Mouse (Mus musculus): ENCODE results near the gene Cyp2c23. TPM values are rescaled to one million over a fixed set of nuclear protein-coding genes. Genes with fewer than 3 reads are reported as not detected.
A peak's percentile ranks its signal among the peaks of the same experiment; 100 is the strongest.

Gene Cyp2c23
- polyA plus RNA-seq (2015; fragmentation: Nextera tagmentation; extraction: Ambion mirVana) = 40.0 and 44.5 TPM in 2 replicates

DNA sequence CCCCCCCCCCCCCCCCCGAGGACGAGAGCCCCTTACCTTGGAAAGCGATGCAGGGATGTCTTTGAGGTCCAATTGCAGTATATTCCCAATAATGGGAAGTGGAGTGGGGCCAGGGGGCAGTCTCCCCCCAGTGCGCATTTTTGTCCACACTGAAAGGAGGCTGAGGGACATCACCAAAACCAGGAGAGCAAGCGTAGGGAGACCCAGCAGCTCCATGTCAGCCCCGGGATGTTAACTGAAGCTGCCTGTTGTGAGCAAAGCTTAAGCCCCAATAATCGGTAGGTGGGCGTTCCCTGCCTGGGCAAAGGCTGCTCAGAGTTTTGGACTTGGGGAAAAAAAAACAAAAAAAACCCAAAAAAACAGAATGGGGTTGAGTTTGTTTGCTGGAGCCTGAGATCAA is at the start of gene Cyp2c23:
Gene Cyp2c23 (minus strand): TSS at position 237 of the 400 bp plus-strand sequence.
- Histone ChIP-seq H3K36me3 (ENCODE audit: control insufficient read depth, insufficient read depth) (no peaks in the 10 kb centered on the region), H3K9ac (ENCODE audit: low read depth, low read length) (no peak within 1 kb of the TSS), H3K4me2 (ENCODE audit: low read depth, low read length) (0 out of 2 replicates have a peak within 1 kb of the TSS, but pooled peaks have one; percentile 17), H3K27me3 (ENCODE audit: control insufficient read depth, insufficient read depth, low read depth, low read length) (no peaks in the 10 kb centered on the region), H3K9me3 (replicated peaks; ENCODE audit: control insufficient read depth, low read length) (no peaks in the 10 kb centered on the region), H3K4me3 (ENCODE audit: low read depth, low read length) (no peak within 1 kb of the TSS), H3K27ac (ENCODE audit: low read length) (0 out of 2 replicates have a peak within 1 kb of the TSS, but pooled peaks have one; percentile 24), H3K4me1 (ENCODE audit: control insufficient read depth, low read depth, low read length) (no peaks in the 10 kb centered on the region)
- WGBS (ENCODE audit: insufficient replicate concordance) = 60% methylated on average over 8 of the region's 8 CpGs
- no peak for ATAC-seq (ENCODE audit: low read depth)

DNA sequence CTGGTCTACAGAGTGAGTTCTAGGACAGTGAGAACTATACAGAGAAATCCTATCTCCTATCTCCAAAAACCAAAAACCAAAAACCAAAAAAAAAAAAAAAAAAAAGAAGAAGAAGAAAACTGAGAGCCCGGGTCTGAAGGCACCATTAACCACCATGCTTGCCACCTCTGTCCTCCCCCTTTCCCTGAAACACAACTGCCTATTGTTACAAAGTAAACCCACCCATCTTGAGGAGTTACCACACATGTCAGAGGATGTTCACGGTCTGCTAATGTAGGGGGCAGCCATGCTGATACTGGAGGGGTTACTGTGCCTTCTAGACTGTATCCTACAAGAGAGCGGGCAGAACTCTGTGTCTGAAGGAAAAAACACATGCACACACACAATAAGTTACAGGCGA is 48.0 kb upstream of the Cyp2c23 start:
- H3K4me1 ChIP-seq (ENCODE audit: control insufficient read depth, low read depth, low read length) = no peaks in the 10 kb centered on the region
- no peak overlapping the region for H3K27ac ChIP-seq (ENCODE audit: low read length)
- no peak overlapping the region for H3K4me3 ChIP-seq (ENCODE audit: low read depth, low read length)
- WGBS (ENCODE audit: insufficient replicate concordance) = 67% methylated on average over 4 of the region's 4 CpGs
- H3K27me3 ChIP-seq (ENCODE audit: control insufficient read depth, insufficient read depth, low read depth, low read length) = no peaks in the 10 kb centered on the region
- no peaks in the 10 kb centered on the region for H3K9me3 ChIP-seq (replicated peaks; ENCODE audit: control insufficient read depth, low read length)
- no peak overlapping the region for H3K9ac ChIP-seq (ENCODE audit: low read depth, low read length)
- peaks cover 7% of the 10 kb centered on the region for H3K36me3 ChIP-seq (ENCODE audit: control insufficient read depth, insufficient read depth)
- ATAC-seq (ENCODE audit: low read depth) = no peak
- H3K4me2 ChIP-seq (ENCODE audit: low read depth, low read length) = no peak overlapping the region

DNA sequence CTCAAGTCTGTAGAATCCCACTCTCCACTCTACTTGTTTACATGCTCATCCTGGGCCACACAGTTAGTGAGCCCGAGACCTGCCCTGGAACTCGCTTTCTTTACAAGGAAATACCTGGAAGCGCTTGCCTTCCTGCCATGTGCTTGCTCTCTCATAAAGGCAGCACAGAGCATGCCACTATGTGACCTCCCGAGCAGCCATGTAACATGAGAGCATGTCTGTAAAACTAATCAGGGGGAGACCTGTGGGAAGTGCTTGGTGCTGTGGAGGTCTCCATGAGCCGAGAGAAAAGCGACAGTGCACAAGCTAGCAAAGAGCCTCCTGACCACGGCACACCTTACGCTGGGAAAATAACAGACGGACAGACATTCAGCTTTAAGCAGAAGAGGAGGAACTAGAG is 47.4 kb upstream of the Cyp2c23 start:
- no peaks in the 10 kb centered on the region for H3K27me3 ChIP-seq (ENCODE audit: control insufficient read depth, insufficient read depth, low read depth, low read length)
- peaks cover 7% of the 10 kb centered on the region for H3K36me3 ChIP-seq (ENCODE audit: control insufficient read depth, insufficient read depth)
- no peak overlapping the region for H3K9ac ChIP-seq (ENCODE audit: low read depth, low read length)
- ATAC-seq (ENCODE audit: low read depth) = no peak
- no peak overlapping the region for H3K4me3 ChIP-seq (ENCODE audit: low read depth, low read length)
- H3K9me3 ChIP-seq (replicated peaks; ENCODE audit: control insufficient read depth, low read length) = no peaks in the 10 kb centered on the region
- 83% methylated on average over 9 of the region's 9 CpGs for WGBS (ENCODE audit: insufficient replicate concordance)
- H3K27ac ChIP-seq (ENCODE audit: low read length) = no peak overlapping the region
- H3K4me2 ChIP-seq (ENCODE audit: low read depth, low read length) = no peak overlapping the region
- no peaks in the 10 kb centered on the region for H3K4me1 ChIP-seq (ENCODE audit: control insufficient read depth, low read depth, low read length)

DNA sequence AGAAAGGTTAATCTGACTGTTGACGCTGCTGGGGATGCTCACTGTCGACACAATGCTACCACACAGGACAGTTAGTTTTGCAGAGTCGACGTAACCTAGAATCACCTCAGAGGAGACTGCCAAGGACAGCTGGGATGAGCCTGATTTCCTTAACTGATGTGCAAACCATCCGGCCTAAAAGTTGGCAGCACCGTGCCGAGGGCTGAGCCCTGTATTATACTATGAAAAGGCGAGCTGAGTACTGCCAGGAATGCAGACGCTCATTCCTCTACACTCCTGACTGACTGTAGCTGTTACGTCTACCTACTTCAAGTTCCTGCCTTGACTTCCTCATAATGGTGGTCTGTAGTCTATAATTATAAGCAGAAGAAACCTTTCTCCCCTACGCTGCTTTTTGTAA is 46.0 kb upstream of the Cyp2c23 start:
- Histone ChIP-seq H3K4me1 (ENCODE audit: control insufficient read depth, low read depth, low read length) (no peaks in the 10 kb centered on the region), H3K4me2 (ENCODE audit: low read depth, low read length) (no peak overlapping the region), H3K27ac (ENCODE audit: low read length) (no peak overlapping the region), H3K9me3 (replicated peaks; ENCODE audit: control insufficient read depth, low read length) (no peaks in the 10 kb centered on the region), H3K27me3 (ENCODE audit: control insufficient read depth, insufficient read depth, low read depth, low read length) (no peaks in the 10 kb centered on the region), H3K4me3 (ENCODE audit: low read depth, low read length) (no peak overlapping the region), H3K36me3 (ENCODE audit: control insufficient read depth, insufficient read depth) (peaks cover 7% of the 10 kb centered on the region), H3K9ac (ENCODE audit: low read depth, low read length) (no peak overlapping the region)
- ATAC-seq (ENCODE audit: low read depth) = no peak
- 75% methylated on average over 11 of the region's 11 CpGs for WGBS (ENCODE audit: insufficient replicate concordance)

DNA sequence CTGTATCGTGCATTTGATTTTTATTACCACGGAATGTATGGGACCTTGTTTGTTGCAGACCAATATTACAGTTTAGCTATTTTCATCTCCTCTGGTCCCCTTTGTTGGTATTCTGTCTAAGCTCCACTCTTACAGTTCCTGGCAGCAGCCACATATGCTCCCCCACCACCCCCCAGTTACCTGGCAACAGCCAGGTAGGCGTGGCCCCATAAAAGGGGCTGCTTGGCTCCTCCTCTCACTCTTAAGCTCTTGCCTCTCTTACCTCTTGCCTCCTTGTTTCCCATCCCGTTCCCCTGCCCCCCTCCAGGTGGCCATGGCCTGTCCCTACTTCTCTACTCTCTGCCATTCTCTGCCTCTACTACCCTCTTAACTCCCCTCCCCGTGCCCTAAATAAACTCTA is 42.2 kb upstream of the Cyp2c23 start:
- H3K36me3 ChIP-seq (ENCODE audit: control insufficient read depth, insufficient read depth) = no peaks in the 10 kb centered on the region; the same call in 1 of the 2 replicates
- peaks cover 7% of the 10 kb centered on the region for H3K4me1 ChIP-seq (ENCODE audit: control insufficient read depth, low read depth, low read length)
- no peaks in the 10 kb centered on the region for H3K27me3 ChIP-seq (ENCODE audit: control insufficient read depth, insufficient read depth, low read depth, low read length)
- H3K9ac ChIP-seq (ENCODE audit: low read depth, low read length) = no peak overlapping the region
- H3K4me2 ChIP-seq (ENCODE audit: low read depth, low read length) = no peak overlapping the region
- no peak overlapping the region for H3K4me3 ChIP-seq (ENCODE audit: low read depth, low read length)
- WGBS (ENCODE audit: insufficient replicate concordance) = 75% methylated on average over 5 of the region's 5 CpGs
- no peaks in the 10 kb centered on the region for H3K9me3 ChIP-seq (replicated peaks; ENCODE audit: control insufficient read depth, low read length)
- no peak for ATAC-seq (ENCODE audit: low read depth)
- H3K27ac ChIP-seq (ENCODE audit: low read length) = no peak overlapping the region

DNA sequence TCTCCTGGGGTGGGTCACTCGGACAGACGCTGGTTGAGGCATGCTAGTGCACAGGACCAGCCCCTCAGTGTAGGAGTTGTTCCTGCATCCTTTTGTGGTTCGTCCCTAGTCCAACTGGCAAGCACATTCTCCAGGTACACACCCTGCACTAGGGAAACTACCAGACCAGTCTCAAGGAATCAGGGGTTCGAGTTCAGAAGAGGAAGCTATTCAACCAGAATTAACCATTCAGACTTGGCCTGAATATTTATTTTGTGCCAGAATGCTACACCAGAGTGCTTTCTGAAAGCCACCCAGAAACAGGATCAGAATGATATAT is 40.9 kb upstream of the Cyp2c23 start:
- no peaks in the 10 kb centered on the region for H3K9me3 ChIP-seq (replicated peaks; ENCODE audit: control insufficient read depth, low read length)
- H3K4me1 ChIP-seq (ENCODE audit: control insufficient read depth, low read depth, low read length) = peaks cover 7% of the 10 kb centered on the region
- no peak overlapping the region for H3K27ac ChIP-seq (ENCODE audit: low read length)
- H3K4me2 ChIP-seq (ENCODE audit: low read depth, low read length) = peak overlapping the region; percentile 96
- peak overlapping the region; percentile 75 for H3K4me3 ChIP-seq (ENCODE audit: low read depth, low read length)
- no peak for ATAC-seq (ENCODE audit: low read depth)
- 6% methylated on average over 4 of the region's 4 CpGs for WGBS (ENCODE audit: insufficient replicate concordance)
- H3K9ac ChIP-seq (ENCODE audit: low read depth, low read length) = peak overlapping the region; percentile 73
- H3K36me3 ChIP-seq (ENCODE audit: control insufficient read depth, insufficient read depth) = no peaks in the 10 kb centered on the region; the same call in 1 of the 2 replicates
- H3K27me3 ChIP-seq (ENCODE audit: control insufficient read depth, insufficient read depth, low read depth, low read length) = no peaks in the 10 kb centered on the region

DNA sequence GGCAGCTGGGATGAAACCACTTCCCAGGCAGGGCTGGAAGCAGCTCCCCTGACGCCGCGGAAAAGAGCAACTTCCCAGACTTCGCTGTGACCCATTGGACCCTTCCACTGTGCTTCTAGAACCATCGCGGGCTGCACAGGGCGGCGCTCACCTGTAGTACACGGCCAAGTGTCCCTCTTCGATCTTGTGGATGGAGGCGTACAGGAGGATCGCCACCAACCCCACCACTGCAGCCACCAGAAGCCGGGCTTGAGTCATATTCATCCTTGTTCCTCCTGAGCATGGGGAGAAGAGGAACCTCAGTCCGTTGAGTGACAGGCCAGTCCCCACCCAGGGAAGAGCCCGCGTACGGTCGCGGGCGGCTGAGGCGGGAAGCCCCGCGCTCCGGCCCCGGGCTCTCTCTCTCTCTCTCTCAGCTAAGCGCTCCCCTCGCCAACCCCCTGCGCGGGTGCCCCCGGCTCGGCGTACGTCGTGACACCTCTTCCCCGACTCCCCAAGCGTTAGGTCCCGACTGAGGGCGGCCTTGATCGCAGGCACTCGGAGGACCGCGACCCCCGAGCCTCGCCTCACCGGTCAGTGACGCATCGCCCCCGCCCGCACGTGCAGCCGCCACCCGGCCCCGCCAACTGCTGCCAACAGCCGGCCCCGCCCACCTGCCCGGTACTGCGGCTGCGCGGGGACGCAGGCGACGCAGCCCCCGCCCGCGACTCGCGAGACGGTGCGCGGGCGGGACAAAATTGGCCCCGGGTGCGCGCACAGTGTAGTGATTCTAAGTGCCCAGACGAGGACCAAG is 40.3 kb upstream of the Cyp2c23 start, which contains the start of gene Erlin1:
Gene Erlin1 (minus strand): TSS at position 665 of the 793 bp plus-strand sequence.
- Histone ChIP-seq H3K4me1 (ENCODE audit: control insufficient read depth, low read depth, low read length) (peaks cover 7% of the 10 kb centered on the region), H3K36me3 (ENCODE audit: control insufficient read depth, insufficient read depth) (no peaks in the 10 kb centered on the region; the same call in 1 of the 2 replicates), H3K27ac (ENCODE audit: low read length) (peak within 1 kb of the TSS; percentile 79), H3K4me2 (ENCODE audit: low read depth, low read length) (peak within 1 kb of the TSS; percentile 96), H3K4me3 (ENCODE audit: low read depth, low read length) (peak within 1 kb of the TSS; percentile 75), H3K27me3 (ENCODE audit: control insufficient read depth, insufficient read depth, low read depth, low read length) (no peaks in the 10 kb centered on the region), H3K9me3 (replicated peaks; ENCODE audit: control insufficient read depth, low read length) (no peaks in the 10 kb centered on the region), H3K9ac (ENCODE audit: low read depth, low read length) (peak within 1 kb of the TSS; percentile 73)
- peak; percentile 87 for ATAC-seq (ENCODE audit: low read depth)
- WGBS (ENCODE audit: insufficient replicate concordance) = under 1% methylated on average over 71 of the region's 75 CpGs

DNA sequence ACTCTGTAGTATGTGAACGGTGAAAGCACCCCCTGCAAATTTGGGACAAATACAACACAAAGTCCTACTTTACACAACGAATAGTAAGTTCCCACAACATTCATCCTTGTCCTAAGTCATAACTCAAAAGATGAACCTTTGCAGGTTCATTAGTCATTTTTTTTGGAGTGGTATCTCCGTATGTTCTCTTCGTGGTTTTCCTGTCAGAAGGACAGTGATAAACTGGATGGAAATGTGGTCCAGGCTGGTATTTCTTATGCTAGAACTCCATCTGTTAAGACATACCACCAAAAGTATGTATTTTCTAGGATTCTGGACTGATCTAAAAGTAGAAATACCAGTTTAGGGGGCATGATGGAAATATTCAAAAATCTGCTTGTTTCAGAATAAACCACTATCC is 39.2 kb upstream of the Cyp2c23 start:
- Histone ChIP-seq H3K36me3 (ENCODE audit: control insufficient read depth, insufficient read depth) (no peaks in the 10 kb centered on the region; the same call in 1 of the 2 replicates), H3K27ac (ENCODE audit: low read length) (no peak overlapping the region), H3K4me2 (ENCODE audit: low read depth, low read length) (peak overlapping the region; percentile 96), H3K4me1 (ENCODE audit: control insufficient read depth, low read depth, low read length) (peaks cover 7% of the 10 kb centered on the region), H3K9ac (ENCODE audit: low read depth, low read length) (peak overlapping the region; percentile 73; the same call in 1 of the 2 replicates), H3K4me3 (ENCODE audit: low read depth, low read length) (peak overlapping the region; percentile 75), H3K9me3 (replicated peaks; ENCODE audit: control insufficient read depth, low read length) (no peaks in the 10 kb centered on the region), H3K27me3 (ENCODE audit: control insufficient read depth, insufficient read depth, low read depth, low read length) (no peaks in the 10 kb centered on the region)
- WGBS (ENCODE audit: insufficient replicate concordance) = 25% methylated on average over 4 of the region's 4 CpGs
- no peak for ATAC-seq (ENCODE audit: low read depth)

DNA sequence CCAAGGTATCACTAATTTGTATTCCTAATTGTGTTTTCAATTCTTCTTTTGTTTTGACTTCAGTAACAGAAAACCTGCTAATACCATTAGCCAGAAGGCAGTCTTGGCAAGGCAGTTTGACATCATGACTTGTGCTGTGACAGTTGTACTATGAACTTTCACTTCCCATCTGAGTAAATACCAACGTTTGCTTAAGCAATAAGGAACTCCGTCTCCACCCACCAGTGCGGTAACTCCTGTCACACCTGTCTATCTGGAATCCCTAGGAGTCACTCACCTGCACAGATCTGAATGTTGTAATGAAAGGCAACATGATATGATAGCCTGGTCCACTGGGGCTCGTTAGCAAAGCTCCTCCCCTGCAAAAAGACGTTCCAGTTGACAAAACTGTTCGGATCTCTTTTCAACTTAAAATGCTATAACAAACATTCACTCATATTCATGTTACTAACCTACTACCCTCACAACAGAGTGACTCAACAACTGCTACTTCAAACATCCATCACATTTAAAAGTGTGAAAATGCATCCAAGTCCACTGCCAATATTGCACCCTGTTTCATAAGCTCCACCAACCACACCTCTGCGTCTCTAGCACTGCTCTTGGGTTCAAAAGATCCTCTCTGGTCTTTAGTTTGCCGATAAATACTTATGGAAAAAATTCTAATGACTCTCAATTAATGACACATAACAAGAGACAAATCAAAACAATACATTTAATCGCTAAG is 38.5 kb upstream of the Cyp2c23 start:
- H3K36me3 ChIP-seq (ENCODE audit: control insufficient read depth, insufficient read depth) = no peaks in the 10 kb centered on the region; the same call in 1 of the 2 replicates
- H3K27me3 ChIP-seq (ENCODE audit: control insufficient read depth, insufficient read depth, low read depth, low read length) = no peaks in the 10 kb centered on the region
- peaks cover 7% of the 10 kb centered on the region for H3K4me1 ChIP-seq (ENCODE audit: control insufficient read depth, low read depth, low read length)
- H3K4me3 ChIP-seq (ENCODE audit: low read depth, low read length) = peak overlapping the region; percentile 21; the same call in 1 of the 2 replicates
- no peaks in the 10 kb centered on the region for H3K9me3 ChIP-seq (replicated peaks; ENCODE audit: control insufficient read depth, low read length)
- H3K4me2 ChIP-seq (ENCODE audit: low read depth, low read length) = peak overlapping the region; percentile 96
- no peak overlapping the region for H3K9ac ChIP-seq (ENCODE audit: low read depth, low read length)
- no peak overlapping the region for H3K27ac ChIP-seq (ENCODE audit: low read length)
- no peak for ATAC-seq (ENCODE audit: low read depth)
- 51% methylated on average over 9 of the region's 9 CpGs for WGBS (ENCODE audit: insufficient replicate concordance)

Data from liver, embryonic 16.5 days (tissue).